Mouse (Mus musculus) adrenal gland, adult 8-10 months (tissue): Measurements from ENCODE around the gene Clec4n. TPM values are rescaled to one million over a fixed set of nuclear protein-coding genes. Genes with fewer than 3 reads are reported as not detected.
"Not testable (repeated sequence)": the region's sequence is repeated elsewhere in the genome, so short reads cannot be mapped to it uniquely, and the experiment has no call there.

ENCODE experiments used
- DNase-seq: peaks from one replicate; pipeline ENCODE4 v3.0.0; 2022
- total RNA-seq, 4 experiments: library from RNA; stranded (reverse); gene quantifications; 2 replicates each; pipeline ENCODE4 v1.2.4; 2022

Gene Clec4n
- 1 to 10 TPM in 3 of 4 experiments, not detected in 1; 2.4 to 3.0 (median 2.4) TPM for total RNA-seq

DNA sequence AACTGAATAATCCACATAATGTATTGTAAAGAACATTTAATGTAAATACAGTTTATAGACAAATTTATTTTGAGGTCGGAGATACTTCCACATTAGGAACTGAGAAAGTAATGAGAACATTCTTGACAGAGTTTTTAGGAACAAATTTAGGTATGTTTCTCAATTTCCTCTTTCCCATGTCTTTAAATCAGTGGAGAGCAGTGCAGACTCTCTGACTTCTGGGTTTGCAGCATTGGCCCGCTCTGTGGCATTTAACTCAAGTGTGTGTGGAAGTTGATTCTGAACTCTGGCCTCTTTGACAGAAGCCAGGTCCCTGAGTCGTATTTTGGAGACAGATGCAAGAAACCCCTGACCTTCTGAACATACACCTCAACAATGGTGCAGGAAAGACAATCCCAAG is at the start of gene Clec4n:
Gene Clec4n (plus strand): TSS at position 200 of the 400 bp plus-strand sequence.
- DNase-seq = no peak

DNA sequence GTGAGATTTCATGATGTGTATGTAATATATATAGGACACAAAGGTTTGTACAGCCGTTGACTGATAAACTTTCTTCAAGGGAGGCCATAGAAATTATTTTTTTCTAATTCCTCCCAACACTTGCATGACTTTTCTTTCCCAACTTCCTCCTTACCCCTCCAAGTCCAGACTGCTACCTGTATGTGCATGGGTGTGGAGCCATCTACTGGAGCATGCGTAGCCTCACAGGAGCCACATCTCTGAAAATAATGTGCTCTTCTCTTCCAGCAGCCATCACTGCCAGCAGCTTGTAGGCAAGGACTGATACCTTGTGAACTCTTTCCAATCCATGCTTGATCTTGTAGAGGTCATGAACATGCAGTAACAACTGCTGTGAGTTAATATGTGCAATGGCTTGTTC is 44.8 kb upstream of the Clec4n start:
- not testable (repeated sequence) for DNase-seq

DNA sequence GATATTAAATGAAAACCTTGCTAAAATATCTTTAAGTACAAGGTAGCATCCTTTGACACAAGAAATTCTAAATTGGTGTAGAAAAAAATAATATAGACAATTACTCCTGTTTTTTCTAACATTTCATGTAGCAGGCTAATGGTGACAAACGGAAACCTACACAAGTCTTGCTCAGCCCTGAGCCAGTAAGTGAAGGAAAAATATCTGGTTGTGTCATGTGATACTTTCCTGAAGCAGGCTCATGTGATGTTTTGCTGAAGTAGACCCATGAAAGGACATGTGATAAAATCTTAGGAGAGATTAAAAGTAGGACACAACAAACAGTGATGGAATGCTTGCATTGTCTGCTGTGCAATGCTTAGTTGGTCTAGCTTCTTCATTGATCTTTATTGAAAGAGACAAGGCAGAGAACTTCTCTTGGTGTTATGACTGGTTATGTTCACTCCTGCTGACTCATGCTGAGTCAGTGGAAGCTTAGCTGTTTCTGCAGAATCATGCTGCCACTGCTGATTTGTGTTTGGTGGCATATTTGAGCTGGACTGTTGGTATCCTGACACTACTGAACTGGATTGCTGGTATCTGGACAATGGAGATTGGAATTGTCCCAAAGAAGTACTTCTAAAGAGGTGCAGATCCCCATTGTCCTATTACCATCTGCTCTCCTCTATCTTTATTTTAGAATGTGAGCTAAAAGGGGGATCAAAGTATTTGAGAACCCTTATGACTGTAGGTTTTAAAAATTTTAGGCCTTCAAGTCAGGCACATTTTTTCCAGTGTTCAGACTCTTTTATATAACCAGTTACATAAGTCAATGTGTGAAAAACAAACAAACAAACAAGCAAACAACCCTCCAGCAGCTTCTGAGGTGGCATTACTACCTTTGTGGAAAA is 22.2 kb upstream of the Clec4n start:
- DNase-seq = no peak

DNA sequence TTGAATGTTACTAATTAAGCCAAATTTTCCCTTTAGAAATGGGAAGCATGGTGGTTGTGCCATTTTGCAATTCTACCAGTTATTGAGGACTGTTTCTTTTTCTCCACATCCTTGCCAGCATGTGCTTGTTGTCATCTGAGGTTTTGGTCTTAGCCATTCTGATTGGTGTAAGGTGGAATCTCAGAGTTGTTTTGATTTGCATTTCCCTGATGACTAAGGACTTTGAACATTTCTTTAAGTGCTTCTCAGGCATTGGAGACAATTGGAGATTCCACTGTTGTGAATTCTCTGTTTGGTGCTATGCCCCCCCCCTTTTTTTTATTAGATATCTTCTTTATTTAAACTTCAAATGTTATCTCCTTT is 21.6 kb upstream of the Clec4n start:
- DNase-seq = not testable (repeated sequence)

DNA sequence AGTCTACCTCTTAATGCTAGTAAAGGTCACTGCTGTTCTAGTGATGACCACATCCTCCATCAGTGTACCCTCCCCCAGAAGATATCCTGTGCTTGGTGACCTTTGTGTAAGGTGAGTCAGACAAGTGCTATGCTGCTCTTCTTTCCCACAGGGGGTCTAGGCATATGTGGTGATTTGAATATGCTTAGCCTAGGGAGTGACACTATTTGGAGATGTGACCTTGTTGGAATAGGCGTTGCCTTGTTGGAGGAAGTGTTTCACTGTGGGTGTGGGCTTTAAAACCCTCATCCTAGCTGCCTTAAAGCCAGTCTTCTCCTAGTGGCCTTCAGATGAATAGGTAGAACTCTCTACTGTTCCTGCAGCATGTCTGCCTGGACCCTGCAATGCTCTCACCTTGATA is 17.9 kb upstream of the Clec4n start:
- no peak for DNase-seq

DNA sequence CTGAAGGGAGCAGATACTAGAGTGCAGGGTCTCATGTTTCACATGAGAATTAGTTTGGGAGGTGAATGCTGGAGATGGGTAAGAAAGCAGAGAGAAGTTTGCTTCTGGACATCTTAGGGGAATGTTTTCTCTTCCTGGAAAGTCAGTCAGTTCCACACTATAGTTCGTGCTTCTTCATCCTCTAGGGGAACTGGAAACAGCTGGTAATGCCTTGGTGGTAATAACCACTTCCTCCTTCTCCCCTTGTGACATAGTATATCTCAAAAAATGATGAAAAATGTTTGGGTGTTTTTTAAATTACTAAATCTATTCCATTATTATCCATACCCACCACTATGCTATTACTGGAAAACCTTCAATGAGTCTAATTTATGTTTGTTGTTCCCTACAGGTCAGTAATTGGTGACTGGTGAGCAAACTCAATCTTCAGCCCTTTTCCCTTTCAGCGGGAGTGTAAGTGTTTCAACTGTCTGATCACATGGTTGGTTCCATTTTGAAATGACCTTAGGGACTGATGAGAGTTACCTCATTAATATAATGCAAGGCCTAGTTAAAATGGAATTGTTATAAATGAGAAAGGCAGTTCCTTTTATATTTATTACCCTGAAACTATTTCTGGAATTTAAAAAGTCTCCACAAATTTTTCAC is 2.0 kb upstream of the Clec4n start:
- no peak for DNase-seq

DNA sequence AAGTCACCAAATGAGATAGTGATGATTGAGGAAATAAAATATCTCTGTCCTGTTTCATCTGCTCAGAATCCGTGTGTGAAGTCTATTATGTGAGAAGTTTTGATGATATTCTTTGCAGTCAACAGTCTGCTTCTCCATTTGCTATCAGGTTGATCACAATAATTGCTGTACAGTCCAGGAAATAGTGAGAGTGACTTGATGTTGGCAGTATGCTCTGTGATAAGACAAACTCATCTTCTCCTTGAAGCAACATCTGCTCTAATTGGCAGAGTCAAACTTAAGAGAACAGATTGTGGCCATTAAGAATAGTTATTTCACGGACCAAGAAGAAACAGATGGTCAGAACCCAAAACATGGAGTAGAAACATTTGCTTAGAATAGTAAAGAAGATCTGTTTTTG is 1.5 kb downstream of the Clec4n start:
- DNase-seq = no peak

DNA sequence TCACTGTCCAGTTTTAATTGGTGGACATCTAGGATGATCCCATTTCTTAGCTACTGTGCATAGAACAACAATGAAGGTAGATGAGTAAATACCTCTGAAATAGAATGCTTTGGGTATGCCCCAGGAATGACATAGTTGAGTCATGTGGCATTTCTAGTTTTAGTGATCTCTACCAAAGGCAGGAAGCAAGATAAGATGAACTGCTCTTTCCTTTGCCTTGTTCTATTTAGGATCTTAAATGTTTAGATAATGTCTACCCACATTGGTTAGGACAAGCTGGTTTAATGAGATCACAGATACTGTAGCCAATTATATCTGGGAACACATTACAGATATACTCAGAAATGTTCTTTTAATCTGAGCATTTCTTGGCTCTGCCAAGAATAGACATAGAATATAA is 7.9 kb downstream of the Clec4n start:
- DNase-seq = no peak

DNA sequence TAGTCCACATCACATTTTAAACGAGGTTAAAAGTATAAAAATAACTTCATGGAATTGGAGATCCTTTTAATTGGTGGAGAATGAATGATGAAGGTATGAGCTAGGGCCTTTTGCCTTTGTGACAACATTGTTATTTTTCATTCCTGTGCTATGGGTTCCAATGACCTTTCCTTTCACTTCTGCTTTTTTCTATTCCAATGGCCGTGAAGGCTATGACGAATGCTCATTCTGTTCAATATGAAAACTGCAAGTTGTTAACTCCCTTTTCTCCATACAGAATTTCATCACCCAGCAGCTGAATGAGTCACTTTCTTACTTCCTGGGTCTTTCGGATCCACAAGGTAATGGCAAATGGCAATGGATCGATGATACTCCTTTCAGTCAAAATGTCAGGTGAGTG is 14.6 kb downstream of the Clec4n start:
- no peak for DNase-seq

DNA sequence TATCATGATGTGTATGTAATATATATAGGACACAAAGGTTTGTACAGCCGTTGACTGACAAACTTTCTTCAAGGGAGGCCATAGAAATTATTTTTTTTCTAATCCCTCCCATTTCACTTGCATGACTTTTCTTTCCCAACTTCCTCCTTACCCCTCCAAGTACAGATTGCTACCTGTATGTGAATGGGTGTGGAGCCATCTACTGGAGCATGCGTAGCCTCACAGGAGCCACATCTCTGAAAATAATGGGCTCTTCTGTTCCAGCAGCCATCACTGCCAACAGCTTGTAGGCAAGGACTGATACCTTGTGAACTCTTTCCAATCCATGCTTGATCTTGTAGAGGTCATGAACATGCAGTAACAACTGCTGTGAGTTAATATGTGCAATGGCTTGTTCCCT is 19.2 kb downstream of the Clec4n start:
- not testable (repeated sequence) for DNase-seq

DNA sequence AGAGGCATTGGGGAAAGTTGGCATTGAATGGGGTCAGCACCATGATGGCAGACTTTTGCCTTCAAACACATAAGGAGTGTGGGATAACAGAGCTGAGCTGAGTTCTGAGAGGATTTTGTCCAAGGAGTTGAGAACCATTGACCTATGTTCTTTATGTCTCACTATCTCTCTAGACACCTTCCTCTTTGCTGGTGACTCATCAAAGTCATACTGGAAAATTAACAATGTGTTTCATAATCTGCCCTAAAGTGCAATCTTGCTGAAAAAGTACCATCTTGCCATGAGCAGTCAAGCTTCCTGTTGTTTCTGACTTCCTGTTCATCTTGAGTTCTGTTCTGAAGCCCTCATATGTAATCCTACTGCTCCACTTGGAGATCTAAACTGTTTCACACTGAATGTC is 23.1 kb downstream of the Clec4n start:
- DNase-seq = no peak

DNA sequence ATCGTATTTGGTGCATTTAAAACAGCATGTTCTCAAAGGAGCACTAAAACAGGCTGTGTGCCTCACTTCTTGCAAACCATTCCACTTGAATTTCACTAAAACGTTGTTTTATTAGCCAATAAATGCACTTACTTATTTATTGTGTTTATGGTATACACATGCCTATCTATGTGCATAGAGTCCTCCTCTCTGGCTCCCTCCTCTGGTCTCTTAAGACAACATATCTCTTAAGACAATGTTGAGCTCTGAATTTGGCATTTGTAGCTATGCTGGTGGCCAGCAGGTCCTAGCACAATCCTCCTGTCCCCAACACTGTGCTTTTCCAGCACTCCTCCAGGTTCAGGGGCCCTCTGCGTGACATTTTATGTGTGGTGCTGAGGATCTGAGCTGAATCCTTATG is 29.3 kb downstream of the Clec4n start:
- DNase-seq = no peak

DNA sequence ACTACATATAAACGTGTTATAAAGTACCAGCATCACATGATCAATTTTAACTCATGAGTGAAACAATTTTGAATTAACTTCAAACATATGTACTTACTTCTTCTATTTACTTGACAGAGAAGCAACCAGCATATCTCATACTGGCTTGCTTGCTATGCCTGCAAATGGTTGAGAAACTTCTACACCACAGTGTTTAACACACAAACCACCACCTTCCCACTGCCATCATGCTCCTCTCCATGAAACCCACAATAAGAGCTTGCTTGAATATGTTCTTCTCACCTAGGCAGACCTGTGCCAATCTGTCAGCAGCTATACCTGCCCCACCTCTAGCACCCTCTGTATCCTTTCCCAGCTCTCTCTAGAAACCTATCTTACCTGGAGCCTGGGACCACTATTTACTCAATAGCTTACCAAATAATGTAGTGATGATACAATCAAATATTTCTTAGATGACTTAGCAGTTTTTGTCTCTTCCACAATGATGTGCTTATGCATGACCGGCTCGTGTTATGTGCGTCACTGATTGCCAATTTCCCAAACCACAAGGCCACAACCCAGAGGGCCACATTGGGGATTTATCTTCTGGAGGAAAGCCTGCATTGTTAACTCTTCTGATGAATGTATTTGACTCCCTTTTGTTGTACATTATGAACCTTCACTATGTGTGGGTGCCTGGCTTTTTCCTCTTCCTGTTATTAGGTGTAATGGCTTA is 30.4 kb downstream of the Clec4n start:
- DNase-seq = no peak

DNA sequence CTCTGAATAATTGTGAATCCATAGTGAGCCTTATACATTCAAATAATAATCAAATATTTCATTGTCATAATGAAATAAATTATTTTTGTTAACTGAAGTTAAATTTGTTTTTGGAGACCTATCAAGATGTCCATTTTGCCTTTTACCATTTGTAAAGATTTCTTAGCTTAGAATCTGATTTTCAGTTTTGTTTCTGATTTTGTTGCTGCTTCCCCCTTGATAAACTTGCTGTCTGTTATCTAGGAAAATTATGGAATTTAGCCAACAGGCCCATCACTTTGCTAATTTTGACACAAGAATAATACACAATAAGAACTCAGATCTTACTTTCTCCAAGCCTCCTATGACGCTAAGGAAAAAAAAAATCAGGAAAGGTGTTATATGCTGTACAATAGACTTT is 31.2 kb downstream of the Clec4n start:
- DNase-seq = no peak

DNA sequence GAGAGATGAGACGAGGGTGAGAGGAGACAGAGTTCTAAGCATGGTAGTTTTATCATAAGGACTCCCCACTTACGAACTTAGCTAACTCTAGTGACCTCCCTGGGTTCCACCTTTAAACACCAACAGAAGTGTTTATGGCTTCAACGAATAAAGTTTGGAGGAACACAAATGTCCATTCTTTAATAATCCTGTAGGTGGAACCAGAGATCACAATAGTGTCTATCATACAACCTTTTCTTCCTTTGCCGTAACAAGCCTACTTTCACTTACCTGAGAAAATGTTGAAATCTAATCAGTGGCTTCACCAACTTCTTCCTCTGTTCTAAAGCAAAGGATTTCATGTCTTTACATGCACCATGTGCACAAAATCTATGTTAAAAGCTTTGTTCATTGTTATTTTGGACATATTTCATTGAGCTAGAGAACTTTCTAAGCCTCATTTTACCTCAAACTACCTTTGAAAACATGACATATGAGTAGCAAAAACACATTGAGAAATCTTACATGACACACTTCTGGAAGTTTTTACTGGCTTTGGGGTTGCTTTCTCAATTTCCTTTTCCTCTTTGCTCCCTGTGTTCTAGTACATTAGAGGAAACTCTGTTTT is 32.0 kb downstream of the Clec4n start, which contains the start of gene Clec4d:
Gene Clec4d (plus strand): TSS at position 557 of the 607 bp plus-strand sequence.
- DNase-seq = no peak

DNA sequence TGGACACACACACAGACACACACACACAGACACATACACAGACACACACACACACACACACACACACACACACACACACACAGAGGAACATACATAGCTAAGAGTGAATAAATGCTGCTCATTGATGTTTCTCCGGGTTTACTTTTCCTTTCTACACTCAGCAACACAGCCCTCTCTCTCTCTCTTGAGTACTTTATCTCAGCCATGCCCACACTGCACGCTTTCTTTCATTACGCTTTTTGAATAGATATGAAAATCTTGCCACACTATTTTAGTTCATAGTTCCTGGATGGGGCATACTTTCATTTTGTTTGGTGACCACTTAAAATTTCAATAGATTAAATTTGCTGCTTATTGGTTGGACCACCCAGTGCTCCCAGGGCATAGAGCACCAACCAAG is 34.6 kb downstream of the Clec4n start:
- no peak for DNase-seq

DNA sequence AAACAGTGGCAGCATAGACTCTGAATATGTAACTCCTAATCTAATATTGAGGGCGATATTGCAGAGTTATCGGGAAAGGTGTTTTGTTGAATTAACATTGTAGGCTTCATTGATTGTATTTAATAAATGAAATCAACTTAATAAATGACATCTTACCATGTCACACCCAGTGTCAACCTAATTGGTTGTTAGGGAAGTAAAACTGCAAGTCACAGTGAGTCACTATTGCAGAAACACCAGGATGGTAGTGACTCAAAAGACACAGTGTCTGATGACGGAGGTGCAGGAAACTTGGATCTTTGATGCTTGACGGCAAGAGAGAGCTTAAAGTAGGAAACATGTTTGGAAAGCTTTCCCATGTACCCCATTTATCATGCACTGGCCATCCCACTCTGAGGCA is 36.2 kb downstream of the Clec4n start:
- DNase-seq = no peak

DNA sequence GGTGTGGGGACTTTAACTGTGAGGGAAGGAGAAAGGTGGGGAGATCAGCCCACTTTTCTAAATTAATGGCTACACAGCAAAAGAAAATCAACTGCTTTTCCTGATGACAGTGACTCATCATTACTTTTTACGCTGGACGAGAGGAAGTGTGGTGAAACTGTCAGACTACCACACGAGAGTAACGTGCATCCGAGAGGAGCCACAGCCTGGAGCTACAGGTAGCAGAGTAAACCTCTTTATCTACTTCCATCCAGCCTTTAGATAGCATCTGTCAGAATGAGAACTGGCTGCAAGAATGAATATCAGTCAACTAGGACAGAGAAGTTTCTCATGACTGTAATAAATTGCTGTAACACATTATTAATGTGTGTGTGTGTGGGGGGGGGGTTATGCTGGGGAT is 37.3 kb downstream of the Clec4n start:
- no peak for DNase-seq

DNA sequence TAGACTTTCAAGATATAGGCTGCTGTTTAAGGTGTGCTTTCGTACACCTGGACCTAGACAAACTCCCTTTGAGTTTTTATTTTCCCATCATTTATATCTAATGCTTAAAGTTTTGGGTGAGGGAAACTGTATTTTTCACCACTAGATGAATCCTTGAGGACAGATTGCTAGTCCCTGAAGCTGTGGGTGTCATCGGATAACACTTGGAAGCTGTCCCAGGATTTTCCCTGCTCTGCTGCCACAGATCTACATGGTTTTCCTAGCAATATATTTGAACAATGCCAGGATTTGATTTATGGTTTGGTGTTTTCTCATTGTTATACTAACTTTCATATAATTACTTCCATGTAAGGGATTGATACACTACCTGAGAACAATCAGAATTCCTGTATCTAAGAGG is 49.8 kb downstream of the Clec4n start:
- DNase-seq = no peak

DNA sequence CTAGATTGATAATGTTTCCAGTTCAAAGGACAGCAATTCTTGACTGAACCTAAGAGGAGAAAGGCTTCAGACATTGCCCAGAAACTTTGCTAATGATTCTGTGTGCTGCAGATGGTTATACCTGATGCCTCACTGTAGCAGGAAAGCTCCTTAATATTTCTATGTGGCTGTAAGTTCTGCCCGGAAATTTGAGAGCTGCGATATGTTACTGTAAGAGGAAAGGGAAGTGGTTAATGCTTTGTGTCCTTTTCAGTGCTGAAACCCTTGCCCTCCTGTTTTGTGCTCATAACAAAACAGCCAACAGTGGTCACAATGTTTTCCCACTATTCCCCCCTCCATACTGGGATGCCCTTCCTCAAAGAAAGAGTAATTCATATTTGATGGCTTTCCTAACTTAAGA is 56.7 kb downstream of the Clec4n start:
- no peak for DNase-seq

DNA sequence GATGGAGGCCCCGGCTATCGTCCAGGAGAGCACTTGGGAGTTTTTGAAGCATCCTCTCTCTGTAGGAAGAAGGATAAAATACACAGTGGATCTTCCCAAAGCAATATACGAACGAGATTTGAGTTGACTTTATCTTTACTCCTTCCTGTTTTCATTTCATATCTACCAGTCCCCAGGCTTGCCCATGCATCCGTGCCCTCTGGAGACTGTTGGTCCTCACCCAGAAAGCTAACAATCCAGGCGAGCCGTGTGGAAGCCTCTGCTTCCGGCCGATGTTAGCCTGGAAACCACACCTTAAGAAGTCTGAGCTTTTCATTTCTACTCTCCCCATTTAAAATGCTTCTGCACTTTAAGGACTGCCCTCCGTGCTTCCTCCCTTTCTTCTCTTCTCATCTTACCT is 59.3 kb downstream of the Clec4n start:
- no peak for DNase-seq

DNA sequence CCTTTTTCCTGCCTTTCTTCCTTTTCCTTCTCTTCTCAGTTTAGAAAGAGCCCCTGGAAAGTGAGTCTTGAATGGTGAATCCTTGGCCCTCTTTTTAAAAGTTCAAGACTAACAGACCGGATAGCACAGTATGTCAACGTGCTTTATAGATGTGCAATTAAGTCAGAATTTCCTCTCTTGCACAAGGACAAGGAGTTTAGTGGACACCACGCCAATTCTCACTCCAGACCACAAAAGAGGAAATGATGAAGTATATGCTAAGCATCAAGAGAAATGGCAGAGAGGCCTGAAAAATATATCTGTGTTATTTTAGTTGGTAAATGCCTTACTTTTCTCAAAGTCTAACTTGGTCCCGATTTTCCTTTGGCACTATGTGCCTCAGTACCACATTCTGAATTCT is 60.1 kb downstream of the Clec4n start, which contains the start of gene Clec4e:
Gene Clec4e (minus strand): TSS at position 118 of the 400 bp plus-strand sequence.
- DNase-seq = no peak
